Mouse (Mus musculus): ENCODE results near the gene Nxpe2.
"Not testable (repeated sequence)": the region's sequence is repeated elsewhere in the genome, so short reads cannot be mapped to it uniquely, and the experiment has no call there.

Nxpe2 gene

GRCm38 (mm10) chr9:48353148-48353698 is at the start of gene Nxpe2:
Gene Nxpe2 (minus strand): TSS chr9:48353454.
- DNase-seq (ENCODE audit: low read depth, low spot score): no peak

GRCm38 (mm10) chr9:48389983-48390382 is 36.7 kb upstream of the Nxpe2 start:
- peak; percentile 8 for DNase-seq (ENCODE audit: low read depth, low spot score)

GRCm38 (mm10) chr9:48388451-48388850 is 35.2 kb upstream of the Nxpe2 start:
- DNase-seq (ENCODE audit: low read depth, low spot score): no peak

- no peak for DNase-seq (ENCODE audit: low read depth, low spot score)
These were observed 21.1 kb upstream of the Nxpe2 start for GRCm38 (mm10) chr9:48374357-48374756.

- DNase-seq (ENCODE audit: low read depth, low spot score): no peak
These were observed 20.1 kb upstream of the Nxpe2 start for GRCm38 (mm10) chr9:48373232-48373878.

- no peak for DNase-seq (ENCODE audit: low read depth, low spot score)
These were observed 9.5 kb upstream of the Nxpe2 start for GRCm38 (mm10) chr9:48362743-48363142.

- DNase-seq (ENCODE audit: low read depth, low spot score): no peak
These were observed 8.8 kb upstream of the Nxpe2 start for GRCm38 (mm10) chr9:48361815-48362631.

- DNase-seq (ENCODE audit: low read depth, low spot score): no peak
These were observed 7.6 kb upstream of the Nxpe2 start for GRCm38 (mm10) chr9:48360826-48361225.

GRCm38 (mm10) chr9:48357097-48357496 is 3.8 kb upstream of the Nxpe2 start:
- no peak for DNase-seq (ENCODE audit: low read depth, low spot score)

- peak; percentile 56 for DNase-seq (ENCODE audit: low read depth, low spot score)
These were observed 1.5 kb upstream of the Nxpe2 start for GRCm38 (mm10) chr9:48354793-48355192.

GRCm38 (mm10) chr9:48354122-48354521 is 868 bp upstream of the Nxpe2 start:
- DNase-seq (ENCODE audit: low read depth, low spot score): no peak

GRCm38 (mm10) chr9:48345866-48346265 is 7.4 kb downstream of the Nxpe2 start:
- no peak for DNase-seq (ENCODE audit: low read depth, low spot score)

- DNase-seq (ENCODE audit: low read depth, low spot score): no peak
These were observed 7.8 kb downstream of the Nxpe2 start for GRCm38 (mm10) chr9:48345456-48345855.

GRCm38 (mm10) chr9:48340708-48341380 is 12.4 kb downstream of the Nxpe2 start:
- DNase-seq (ENCODE audit: low read depth, low spot score): no peak

GRCm38 (mm10) chr9:48339563-48339962 is 13.7 kb downstream of the Nxpe2 start:
- no peak for DNase-seq (ENCODE audit: low read depth, low spot score)

- no peak for DNase-seq (ENCODE audit: low read depth, low spot score)
These were observed 14.3 kb downstream of the Nxpe2 start for GRCm38 (mm10) chr9:48338783-48339455.

- DNase-seq (ENCODE audit: low read depth, low spot score): no peak
These were observed 23.7 kb downstream of the Nxpe2 start for GRCm38 (mm10) chr9:48329597-48329996.

- no peak for DNase-seq (ENCODE audit: low read depth, low spot score)
These were observed 26.9 kb downstream of the Nxpe2 start for GRCm38 (mm10) chr9:48326338-48326737.

GRCm38 (mm10) chr9:48315825-48316224 is 37.4 kb downstream of the Nxpe2 start:
- no peak for DNase-seq (ENCODE audit: low read depth, low spot score)

GRCm38 (mm10) chr9:48314194-48314593 is 39.1 kb downstream of the Nxpe2 start:
- DNase-seq (ENCODE audit: low read depth, low spot score): no peak

GRCm38 (mm10) chr9:48311241-48311640 is 42.0 kb downstream of the Nxpe2 start:
- DNase-seq (ENCODE audit: low read depth, low spot score): no peak

- DNase-seq (ENCODE audit: low read depth, low spot score): not testable (repeated sequence)
These were observed 49.7 kb downstream of the Nxpe2 start for GRCm38 (mm10) chr9:48303564-48303963.
